Mouse (Mus musculus): ENCODE data around the gene Gpank1. TPM values are rescaled to one million over a fixed set of nuclear protein-coding genes. Genes with fewer than 3 reads are reported as not detected.

The Gpank1 gene
- polyA plus RNA-seq, 1 experiment: 17.4 TPM

- Histone ChIP-seq H3K27me3 (ENCODE audit: control insufficient read depth, insufficient read depth, insufficient read length) (peaks cover 11% of the 10 kb centered on the region), H3K36me3 (ENCODE audit: control insufficient read depth, insufficient read depth) (no peaks in the 10 kb centered on the region), H3ac (ENCODE audit: control insufficient read depth, insufficient read length) (no peak within 1 kb of the TSS), H3K4me2 (ENCODE audit: low read depth) (no peak within 1 kb of the TSS), H3K4me3 (no peak within 1 kb of the TSS), H3K79me2 (ENCODE audit: control insufficient read depth, insufficient read depth) (no peaks in the 10 kb centered on the region)
- TF ChIP-seq SRF (IDR thresholded peaks at IDR 0.05; ENCODE audit: control insufficient read depth, insufficient read length, low read depth) (no peak), TCF3 (IDR thresholded peaks at IDR 0.05; ENCODE audit: insufficient read length, low read depth) (no peak), REST (IDR thresholded peaks at IDR 0.05; ENCODE audit: insufficient read depth, insufficient read length) (no peak), MAX (IDR thresholded peaks at IDR 0.05; ENCODE audit: low read depth) (no peak), CEBPB (IDR thresholded peaks at IDR 0.05; ENCODE audit: insufficient read depth, poor library complexity, severe bottlenecking) (no peak), MYOD1 (IDR thresholded peaks at IDR 0.05; ENCODE audit: control insufficient read depth in 1 of 3, insufficient read length in 2 of 3, low read depth in 2 of 3) (no peak), POLR2A (IDR thresholded peaks at IDR 0.05; ENCODE audit: insufficient read length, low read depth) (no peak), TCF12 (IDR thresholded peaks at IDR 0.05; ENCODE audit: insufficient read depth, poor library complexity, severe bottlenecking) (no peak), USF1 (IDR thresholded peaks at IDR 0.05; ENCODE audit: low read depth) (no peak), E2F4 (IDR thresholded peaks at IDR 0.05; ENCODE audit: insufficient read depth) (no peak), POLR2AphosphoS2 (IDR thresholded peaks at IDR 0.05; ENCODE audit: insufficient read length, low read depth) (no peak), MYOG (IDR thresholded peaks at IDR 0.05; ENCODE audit: control insufficient read depth in 1 of 3, insufficient read depth in 1 of 3, insufficient read length in 2 of 3, low read depth in 2 of 3) (no peak)
Observed at GRCm38 (mm10) chr17:35077786-35078233, 43.4 kb upstream of the Gpank1 start, which contains the start of gene Ly6g6d. TSS of gene Ly6g6d (minus strand) at chr17:35078065.

GRCm38 (mm10) chr17:35079778-35080177 is 41.5 kb upstream of the Gpank1 start:
- Histone ChIP-seq H3K27me3 (ENCODE audit: control insufficient read depth, insufficient read depth, insufficient read length) (peaks cover 20% of the 10 kb centered on the region), H3K36me3 (ENCODE audit: control insufficient read depth, insufficient read depth) (no peaks in the 10 kb centered on the region), H3K4me2 (ENCODE audit: low read depth) (no peak overlapping the region), H3K4me3 (no peak overlapping the region), H3K79me2 (ENCODE audit: control insufficient read depth, insufficient read depth) (no peaks in the 10 kb centered on the region), H3ac (ENCODE audit: control insufficient read depth, insufficient read length) (no peak overlapping the region)
- no peak for TF ChIP-seq TCF3 (IDR thresholded peaks at IDR 0.05; ENCODE audit: insufficient read length, low read depth)
- no peak for TF ChIP-seq CEBPB (IDR thresholded peaks at IDR 0.05; ENCODE audit: insufficient read depth, poor library complexity, severe bottlenecking)
- no peak for TF ChIP-seq MAX (IDR thresholded peaks at IDR 0.05; ENCODE audit: low read depth)
- TF ChIP-seq REST (IDR thresholded peaks at IDR 0.05; ENCODE audit: insufficient read depth, insufficient read length): no peak

DNA sequence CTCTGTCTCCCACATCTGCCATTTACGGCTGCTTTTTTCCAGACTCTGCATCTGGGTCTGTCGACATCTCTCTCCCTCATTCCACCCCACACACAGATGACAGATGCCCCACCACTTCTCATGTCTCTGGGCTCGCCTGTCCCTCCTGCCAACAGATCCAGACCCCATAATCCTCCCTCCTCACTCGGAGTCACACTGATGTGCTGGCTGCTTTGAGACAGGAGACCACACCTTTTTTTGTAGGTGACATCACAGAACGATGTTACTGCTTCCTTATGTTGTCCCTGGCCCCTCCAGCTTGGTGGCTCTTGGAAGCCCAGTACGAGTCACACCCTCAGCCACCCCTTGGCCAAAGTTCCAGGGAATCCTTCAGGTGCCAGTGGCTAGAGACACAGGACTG is 41.0 kb upstream of the Gpank1 start:
- Histone ChIP-seq H3K4me2 (ENCODE audit: low read depth) (no peak overlapping the region), H3K27me3 (ENCODE audit: control insufficient read depth, insufficient read depth, insufficient read length) (peaks cover 20% of the 10 kb centered on the region), H3K4me3 (no peak overlapping the region), H3K79me2 (ENCODE audit: control insufficient read depth, insufficient read depth) (no peaks in the 10 kb centered on the region), H3K36me3 (ENCODE audit: control insufficient read depth, insufficient read depth) (no peaks in the 10 kb centered on the region), H3ac (ENCODE audit: control insufficient read depth, insufficient read length) (no peak overlapping the region)
- no peak for TF ChIP-seq TCF12 (IDR thresholded peaks at IDR 0.05; ENCODE audit: insufficient read depth, poor library complexity, severe bottlenecking)
- no peak for TF ChIP-seq REST (IDR thresholded peaks at IDR 0.05; ENCODE audit: insufficient read depth, insufficient read length)
- TF ChIP-seq POLR2A (IDR thresholded peaks at IDR 0.05; ENCODE audit: insufficient read length, low read depth): no peak
- no peak for TF ChIP-seq E2F4 (IDR thresholded peaks at IDR 0.05; ENCODE audit: insufficient read depth)
- no peak for TF ChIP-seq SRF (IDR thresholded peaks at IDR 0.05; ENCODE audit: control insufficient read depth, insufficient read length, low read depth)
- TF ChIP-seq USF1 (IDR thresholded peaks at IDR 0.05; ENCODE audit: low read depth): no peak
- TF ChIP-seq CEBPB (IDR thresholded peaks at IDR 0.05; ENCODE audit: insufficient read depth, poor library complexity, severe bottlenecking): no peak
- no peak for TF ChIP-seq MYOG (IDR thresholded peaks at IDR 0.05; ENCODE audit: control insufficient read depth in 1 of 3, insufficient read depth in 1 of 3, insufficient read length in 2 of 3, low read depth in 2 of 3)
- TF ChIP-seq TCF3 (IDR thresholded peaks at IDR 0.05; ENCODE audit: insufficient read length, low read depth): no peak
- TF ChIP-seq MYOD1 (IDR thresholded peaks at IDR 0.05; ENCODE audit: control insufficient read depth in 1 of 3, insufficient read length in 2 of 3, low read depth in 2 of 3): no peak
- no peak for TF ChIP-seq POLR2AphosphoS2 (IDR thresholded peaks at IDR 0.05; ENCODE audit: insufficient read length, low read depth)
- TF ChIP-seq MAX (IDR thresholded peaks at IDR 0.05; ENCODE audit: low read depth): no peak

- TF ChIP-seq TCF12 (IDR thresholded peaks at IDR 0.05; ENCODE audit: insufficient read depth, poor library complexity, severe bottlenecking) (no peak), CEBPB (IDR thresholded peaks at IDR 0.05; ENCODE audit: insufficient read depth, poor library complexity, severe bottlenecking) (no peak), USF1 (IDR thresholded peaks at IDR 0.05; ENCODE audit: low read depth) (no peak), POLR2AphosphoS2 (IDR thresholded peaks at IDR 0.05; ENCODE audit: insufficient read length, low read depth) (no peak)
- Histone ChIP-seq H3K36me3 (ENCODE audit: control insufficient read depth, insufficient read depth) (no peaks in the 10 kb centered on the region), H3K27me3 (ENCODE audit: control insufficient read depth, insufficient read depth, insufficient read length) (peaks cover 20% of the 10 kb centered on the region), H3K4me3 (no peak overlapping the region), H3K4me2 (ENCODE audit: low read depth) (no peak overlapping the region), H3ac (ENCODE audit: control insufficient read depth, insufficient read length) (no peak overlapping the region), H3K79me2 (ENCODE audit: control insufficient read depth, insufficient read depth) (no peaks in the 10 kb centered on the region)
Observed at GRCm38 (mm10) chr17:35080710-35081109, 40.5 kb upstream of the Gpank1 start.

DNA sequence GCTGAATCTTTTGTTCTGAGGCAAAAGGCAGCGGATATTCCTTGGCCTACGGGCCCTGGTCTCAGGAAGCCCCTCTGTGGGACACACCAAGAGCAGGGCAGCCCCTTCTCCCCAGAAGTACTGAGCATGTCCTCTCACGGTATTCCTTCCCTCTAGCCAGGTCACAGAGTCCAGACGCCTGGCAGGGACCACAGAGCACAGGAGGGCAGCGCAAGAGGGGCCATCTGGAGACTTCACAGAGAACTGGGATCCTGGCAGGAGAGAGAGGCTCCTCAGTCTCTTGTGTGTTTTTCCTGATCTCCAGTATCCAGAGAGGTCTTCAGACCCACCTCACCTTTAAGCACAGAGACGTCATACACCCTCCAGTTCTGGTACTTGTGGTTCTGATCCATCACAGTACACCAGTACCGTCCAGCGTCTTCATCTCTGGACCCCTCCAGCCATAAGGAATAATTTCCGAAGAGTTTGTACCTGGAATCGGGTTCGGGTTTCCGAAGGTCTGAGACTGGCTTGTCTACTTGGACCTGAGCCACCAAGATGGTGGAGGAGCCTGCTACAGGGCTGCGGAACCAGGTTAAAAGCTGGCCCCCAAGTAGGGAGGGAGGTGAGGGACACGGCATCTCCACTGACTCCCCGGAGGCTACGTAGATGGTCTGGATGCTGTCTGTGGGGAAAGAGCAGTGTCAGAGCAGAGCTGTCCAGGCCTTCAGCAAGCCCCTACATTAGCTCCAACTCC is 38.2 kb upstream of the Gpank1 start:
- no peak overlapping the region for H3K4me3 ChIP-seq
- H3K79me2 ChIP-seq (ENCODE audit: control insufficient read depth, insufficient read depth): no peaks in the 10 kb centered on the region
- TF ChIP-seq TCF3 (IDR thresholded peaks at IDR 0.05; ENCODE audit: insufficient read length, low read depth) (no peak), CEBPB (IDR thresholded peaks at IDR 0.05; ENCODE audit: insufficient read depth, poor library complexity, severe bottlenecking) (no peak), POLR2AphosphoS2 (IDR thresholded peaks at IDR 0.05; ENCODE audit: insufficient read length, low read depth) (no peak), TCF12 (IDR thresholded peaks at IDR 0.05; ENCODE audit: insufficient read depth, poor library complexity, severe bottlenecking) (no peak), MYOG (IDR thresholded peaks at IDR 0.05; ENCODE audit: control insufficient read depth in 1 of 3, insufficient read depth in 1 of 3, insufficient read length in 2 of 3, low read depth in 2 of 3) (no peak)
- peaks cover 13% of the 10 kb centered on the region for H3K27me3 ChIP-seq (ENCODE audit: control insufficient read depth, insufficient read depth, insufficient read length)
- no peak overlapping the region for H3ac ChIP-seq (ENCODE audit: control insufficient read depth, insufficient read length)
- H3K36me3 ChIP-seq (ENCODE audit: control insufficient read depth, insufficient read depth): no peaks in the 10 kb centered on the region
- H3K4me2 ChIP-seq (ENCODE audit: low read depth): no peak overlapping the region

Data from myocyte (in vitro differentiated cells).